Mouse (Mus musculus) erythroblast, adult 5-6 weeks (primary cell): Measurements from ENCODE around the gene Fam83g. TPM values are rescaled to one million over a fixed set of nuclear protein-coding genes. Genes with fewer than 3 reads are reported as not detected.
A peak's percentile ranks its signal among the peaks of the same experiment; 100 is the strongest.

Experiments used
- ATAC-seq: replicated peaks from 2 replicates; pipeline ENCODE4 v1.8.0; 2016; ENCODE audit warnings: moderate number of reproducible peaks, mild to moderate bottlenecking, moderate TSS enrichment, inconsistent platforms; ENCODE audit not compliant: poor library complexity, low FRiP score, severe bottlenecking
- total RNA-seq, 2 experiments: library from RNA; stranded (forward) in 1 of 2; stranded (reverse) in 1 of 2; fragments of 150-400 nt in 1 of 2; fragments of 200-764, 138-1000 nt in 1 of 2; gene quantifications; 2 replicates each; pipeline versions ENCODE4 v1.2.3 to v1.2.4; 2015 to 2017; ENCODE audit warnings: low replicate concordance in 2 of 2

The Fam83g gene
- total RNA-seq, 2 experiments from 2014 or later = 0.17 TPM; not detected in 1

DNA sequence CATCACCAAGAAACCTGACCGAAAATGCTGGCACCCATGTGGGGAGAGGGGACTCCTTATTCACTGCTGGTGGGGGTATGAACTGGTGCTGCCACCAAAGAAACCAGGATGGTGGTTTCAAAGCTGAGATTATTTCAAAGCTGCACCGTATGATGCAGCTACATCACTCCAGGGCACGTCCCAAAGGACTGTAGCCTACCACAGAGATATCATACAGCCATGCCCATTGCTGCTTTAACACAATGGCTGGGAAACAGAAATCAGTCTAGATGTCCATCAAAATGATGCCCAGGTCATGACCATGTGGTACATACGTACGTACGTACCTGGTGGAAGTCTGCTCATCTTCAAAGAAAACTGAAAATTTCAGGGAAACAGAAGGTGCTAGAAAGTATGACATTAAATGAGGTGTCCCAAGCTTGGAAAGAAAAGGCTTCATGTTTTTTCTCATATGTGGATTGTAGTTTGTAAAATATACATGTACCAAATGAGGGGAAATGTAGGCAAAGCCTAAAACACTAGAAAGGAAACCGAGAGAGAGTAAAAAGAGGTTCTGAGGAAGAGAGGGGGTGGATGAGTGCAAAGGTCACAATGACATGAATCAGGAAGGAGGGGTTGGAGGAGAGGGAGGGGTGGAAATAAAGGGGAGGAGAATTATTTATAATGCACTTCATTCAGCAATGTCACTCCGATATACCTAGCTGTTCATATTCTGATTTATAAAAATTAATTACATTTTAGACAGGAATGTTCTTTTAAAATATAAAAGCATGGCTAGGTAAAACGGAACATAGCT lies 33.2 kb upstream of the Fam83g start:
- no peak for ATAC-seq

DNA sequence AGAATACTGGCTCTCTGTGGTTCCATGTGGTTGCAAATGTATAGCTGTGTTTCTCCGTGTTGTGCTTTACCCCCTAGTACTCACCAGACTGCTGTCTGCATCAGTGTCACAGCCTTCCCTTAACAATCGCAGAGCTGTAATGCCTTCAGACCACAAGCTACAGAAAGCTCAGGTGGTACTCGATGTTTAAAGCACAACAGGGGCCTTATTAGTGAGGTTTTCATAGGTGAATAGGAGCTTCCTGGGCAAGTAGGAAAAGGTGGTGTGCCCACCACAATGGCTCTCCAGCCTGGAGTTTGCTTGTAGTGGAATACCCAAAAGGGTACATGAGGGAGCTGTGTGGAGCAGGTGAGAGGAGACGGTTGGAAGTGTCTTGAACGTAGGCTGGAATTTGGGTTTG lies 31.7 kb upstream of the Fam83g start:
- ATAC-seq = no peak

DNA sequence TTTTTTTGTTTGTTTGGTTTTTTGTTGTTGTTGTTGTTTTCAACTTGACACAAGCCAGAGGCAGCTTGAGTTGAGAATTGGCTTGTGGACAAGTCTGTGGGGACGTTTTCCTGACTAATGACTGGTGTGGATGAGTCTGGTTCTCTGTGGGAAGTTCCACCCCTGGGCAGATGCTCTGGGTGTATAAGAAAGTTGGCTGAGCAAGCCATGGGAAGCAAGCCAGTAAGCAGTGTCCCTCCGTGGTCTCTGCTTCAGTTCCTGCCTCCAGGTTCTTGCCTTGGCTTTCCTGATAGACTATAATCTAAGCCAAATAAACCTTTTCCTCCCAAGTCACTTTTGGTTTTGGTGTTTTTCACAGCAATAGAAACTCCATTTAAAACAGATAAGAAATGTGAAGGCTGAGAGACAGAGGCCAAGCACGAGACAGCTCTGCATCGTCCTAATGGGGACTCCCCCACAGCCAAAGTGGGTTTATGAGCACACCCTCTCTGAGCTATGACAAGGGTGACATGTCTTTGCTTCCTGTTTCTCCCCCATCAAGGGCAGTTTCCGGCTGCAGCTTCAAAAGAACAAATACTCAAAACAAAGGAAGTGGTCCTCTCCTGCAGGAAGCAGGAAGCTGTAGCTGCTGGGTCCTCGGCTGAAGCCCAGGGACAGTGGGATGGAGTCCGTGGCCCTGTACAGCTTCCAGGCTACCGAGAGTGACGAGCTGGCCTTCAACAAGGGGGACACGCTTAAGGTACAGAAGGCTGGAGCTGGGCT lies 31.0 kb upstream of the Fam83g start, which contains the start of gene Grap:
Grap (plus strand) TSS at position 580 of the 762 bp plus-strand sequence.
- ATAC-seq = no peak

DNA sequence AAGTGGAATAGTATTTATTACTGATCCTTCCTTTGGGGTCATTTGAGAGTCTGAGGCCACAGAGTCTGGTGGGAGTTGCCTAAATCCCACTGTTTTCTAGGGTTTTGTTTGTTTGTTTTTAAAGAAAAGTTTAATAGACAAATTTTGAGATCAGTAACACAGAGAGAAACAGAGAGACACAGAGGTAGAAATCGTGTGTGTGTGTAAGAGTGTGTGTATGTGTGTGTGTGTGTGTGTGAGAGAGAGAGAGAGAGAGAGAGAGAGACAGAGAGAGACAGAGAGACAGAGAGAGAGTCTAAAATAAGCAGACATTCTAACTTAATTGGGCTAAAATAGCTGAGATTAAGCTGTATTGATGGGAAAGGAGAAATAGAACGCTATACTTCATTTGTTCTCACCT lies 30.3 kb upstream of the Fam83g start:
- ATAC-seq = no peak

DNA sequence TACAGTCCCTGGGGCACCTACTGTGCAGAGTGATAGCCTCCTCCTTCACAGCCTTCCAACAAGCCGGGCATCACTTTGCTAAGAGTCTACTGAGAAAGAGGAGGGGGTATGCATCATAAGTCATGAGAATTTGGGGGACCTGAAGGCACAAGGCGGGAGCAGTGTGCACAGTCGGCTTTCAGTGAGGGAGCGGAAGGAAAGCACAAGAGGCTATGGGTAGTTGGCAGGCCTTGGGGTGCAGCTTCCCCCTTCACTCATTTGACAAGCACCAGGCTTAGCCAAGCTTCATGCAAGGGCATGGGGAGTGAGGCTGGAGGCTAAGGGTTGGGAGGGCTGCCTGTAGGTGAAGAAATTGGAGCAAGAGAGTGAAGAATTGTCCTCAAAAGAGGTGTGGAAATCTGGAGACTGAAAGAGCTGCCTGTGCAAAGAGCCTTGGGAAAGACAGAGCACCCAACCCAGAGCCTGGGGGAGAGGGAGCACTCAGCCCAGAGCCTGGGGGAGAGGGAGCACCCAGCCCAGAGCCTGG lies 29.0 kb upstream of the Fam83g start:
- ATAC-seq = no peak

DNA sequence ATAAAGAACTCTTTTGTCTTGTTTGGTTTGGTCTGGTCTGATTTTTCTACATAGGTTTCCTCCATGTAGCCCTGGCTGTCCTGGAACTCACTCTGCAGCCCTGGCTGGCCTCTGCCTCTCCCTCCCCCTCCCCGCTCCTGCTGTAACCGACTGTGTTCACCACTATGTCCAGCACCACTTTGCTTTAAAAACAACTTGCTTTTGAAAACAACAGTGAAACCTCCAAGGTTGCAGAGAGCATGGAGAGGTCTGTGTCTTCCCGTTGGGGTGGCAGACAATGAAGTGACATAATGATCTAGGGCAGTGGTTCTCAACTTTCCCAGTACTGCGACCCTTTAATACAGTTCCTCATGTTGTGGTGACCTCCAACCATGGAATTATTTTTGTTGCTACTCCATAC lies 28.2 kb upstream of the Fam83g start:
- ATAC-seq = no peak

DNA sequence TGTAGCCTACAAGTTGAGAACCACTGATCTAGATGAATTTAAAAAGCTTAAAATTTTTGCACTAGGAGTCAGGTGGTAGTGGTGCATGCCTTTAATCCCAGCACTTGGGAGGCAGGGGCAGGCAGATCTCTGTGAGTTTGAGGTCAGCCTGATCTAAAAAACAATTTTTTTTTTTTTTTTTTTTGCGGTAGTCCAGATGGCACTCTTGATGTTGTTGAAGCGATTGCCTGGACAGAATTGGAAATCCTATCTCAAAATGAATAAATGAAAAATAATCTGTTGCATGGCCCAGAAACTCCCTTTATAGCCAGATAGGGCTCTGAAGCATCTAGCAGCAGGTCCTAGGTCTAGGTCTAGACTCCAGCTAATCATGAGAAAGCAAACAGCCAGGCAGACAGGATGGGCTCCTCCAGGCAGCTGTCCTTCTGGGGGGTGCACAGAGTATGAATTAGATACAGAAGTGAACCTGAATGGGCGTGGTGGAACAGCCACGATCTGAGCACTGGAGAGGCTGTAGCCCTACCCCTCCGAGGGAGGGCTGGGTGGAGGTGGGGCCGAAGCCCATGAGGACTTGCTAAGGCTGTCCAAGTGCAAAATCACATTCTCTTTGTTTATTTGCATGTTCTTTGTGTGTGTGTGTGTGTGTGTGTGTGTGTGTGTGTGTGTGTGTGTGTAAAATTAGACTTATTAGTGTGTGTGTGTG lies 27.6 kb upstream of the Fam83g start:
- no peak for ATAC-seq

DNA sequence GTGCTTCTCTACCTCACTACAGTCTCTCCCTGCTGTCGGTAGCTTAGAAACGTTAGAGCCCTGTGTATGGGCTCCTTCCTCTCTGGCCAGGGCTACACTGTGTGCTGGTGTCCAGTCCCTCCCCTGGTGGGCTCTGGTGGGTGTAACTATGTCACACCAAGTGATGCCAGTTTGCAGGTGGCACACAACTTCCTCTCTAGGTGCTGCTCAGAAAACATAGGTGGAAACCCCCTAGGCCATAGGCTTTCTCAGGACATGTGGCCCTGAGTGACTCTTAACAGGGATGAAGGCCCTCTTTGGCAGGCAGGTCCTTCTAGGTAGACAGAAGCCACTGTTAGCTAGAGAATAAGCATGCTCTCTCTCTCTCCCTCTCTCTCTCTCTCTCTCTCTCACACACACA lies 26.5 kb upstream of the Fam83g start:
- no peak for ATAC-seq

DNA sequence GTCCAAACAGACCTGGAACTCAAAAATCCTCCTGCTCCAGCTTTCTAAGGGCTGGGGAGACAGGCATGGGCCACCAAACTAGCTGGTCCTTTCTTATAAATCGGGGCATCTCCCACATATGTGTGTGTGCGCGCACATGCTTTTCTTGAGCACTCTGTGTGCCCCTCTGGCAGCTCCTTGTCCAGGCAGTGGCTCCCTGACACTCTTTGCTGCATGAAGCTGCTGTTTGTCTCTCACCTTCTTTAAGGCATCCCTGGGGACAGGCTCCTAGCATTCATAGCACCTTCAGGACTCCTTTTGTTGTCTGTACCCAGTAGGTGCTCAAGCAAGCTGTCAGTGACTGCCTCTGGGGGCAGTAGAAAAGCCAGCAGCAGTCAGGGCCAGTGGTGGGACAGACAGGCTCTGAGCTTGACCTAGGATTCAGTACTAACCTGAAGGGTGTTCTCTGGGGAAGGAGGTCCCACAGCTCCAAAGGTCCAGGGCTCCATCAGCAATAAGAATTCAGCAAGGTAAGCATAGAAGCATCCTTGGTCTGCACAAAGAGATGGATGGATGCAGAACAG lies 25.4 kb upstream of the Fam83g start:
- no peak for ATAC-seq

DNA sequence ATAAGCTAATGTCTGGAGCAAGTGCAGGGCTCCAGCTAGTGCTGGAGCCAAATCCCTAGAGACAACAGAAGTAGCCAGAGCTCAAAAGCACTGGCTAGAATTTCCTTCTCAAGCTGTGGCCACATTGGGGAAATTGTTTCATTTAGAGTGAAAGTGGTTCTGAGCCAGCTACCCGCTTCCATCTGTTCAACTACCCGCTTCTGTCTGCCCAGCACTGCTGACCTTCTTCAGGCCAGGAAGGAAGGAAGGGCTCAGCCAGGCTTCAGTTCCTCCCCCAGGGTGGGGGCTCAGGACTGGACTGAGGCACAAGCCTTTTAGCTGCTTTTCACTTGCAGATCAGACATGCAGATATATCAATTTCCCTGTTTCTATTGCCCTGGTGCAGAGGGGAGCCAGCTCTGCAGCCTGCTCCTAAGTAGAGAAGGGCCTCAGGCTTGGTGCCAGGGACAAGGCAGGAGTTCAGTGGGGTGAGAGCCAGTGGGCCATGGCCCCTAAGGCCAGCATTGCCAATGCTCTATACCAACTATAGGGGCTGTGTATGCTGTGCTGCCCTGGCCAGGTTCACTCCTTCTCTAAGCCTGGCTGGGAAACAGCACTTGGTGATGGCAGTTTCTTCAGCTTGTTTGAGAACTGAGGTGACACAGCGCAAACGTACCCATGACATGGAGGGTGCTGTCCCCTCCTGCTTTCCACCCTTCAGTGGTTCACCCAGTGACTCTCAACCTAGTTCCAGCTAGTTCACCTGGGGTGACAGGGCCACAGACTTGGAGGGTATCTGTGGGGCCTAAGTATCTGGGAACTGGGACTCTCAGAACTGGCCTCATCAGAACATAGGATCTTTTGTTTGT lies 24.7 kb upstream of the Fam83g start:
- no peak for ATAC-seq

DNA sequence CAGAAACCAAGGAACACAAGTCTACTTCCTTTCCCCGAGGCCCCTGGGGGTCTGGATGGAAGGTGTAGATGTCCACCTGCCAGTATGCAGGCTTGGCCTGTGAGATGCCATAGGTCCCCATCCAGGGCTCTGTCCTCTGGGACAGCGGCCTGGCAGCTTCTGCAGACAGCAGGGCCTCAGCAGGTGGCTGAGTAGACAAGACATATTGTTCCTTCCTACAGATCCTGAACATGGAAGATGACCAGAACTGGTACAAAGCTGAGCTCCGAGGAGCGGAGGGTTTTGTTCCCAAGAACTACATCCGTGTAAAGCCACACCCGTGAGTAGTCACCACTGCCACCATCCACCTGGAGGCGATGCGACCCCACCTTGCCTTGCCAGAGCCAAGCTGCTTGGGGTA lies 23.9 kb upstream of the Fam83g start:
- ATAC-seq = no peak

DNA sequence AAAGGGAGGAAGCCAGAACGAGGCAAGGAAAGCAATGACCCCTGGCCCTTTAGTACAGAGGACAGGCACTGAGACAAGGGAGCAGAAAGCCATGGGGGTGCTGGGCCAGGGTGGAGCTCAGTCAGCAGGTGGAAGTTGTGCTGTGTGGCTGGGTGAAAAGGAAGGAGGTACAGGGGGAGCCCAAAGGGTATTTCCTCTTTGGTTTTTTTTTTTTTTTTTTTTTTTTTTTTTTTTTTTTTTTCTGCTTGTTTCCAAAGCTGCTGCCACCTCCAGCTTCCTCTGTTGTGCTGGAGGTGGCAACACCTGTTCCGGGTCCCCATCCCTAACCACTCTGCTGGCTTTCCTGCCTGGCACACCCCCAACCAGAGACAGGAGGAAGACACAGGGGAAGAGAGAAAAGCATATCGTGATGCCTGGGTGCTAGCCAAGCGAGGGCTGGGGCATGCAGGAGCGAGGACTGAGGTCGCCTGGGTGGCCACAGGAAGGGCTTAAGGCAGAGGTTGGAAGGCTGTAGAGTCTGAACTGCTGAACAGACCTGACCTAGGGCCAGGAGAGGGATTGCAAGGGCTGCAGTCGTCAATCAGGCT lies 23.0 kb upstream of the Fam83g start:
- ATAC-seq = no peak

DNA sequence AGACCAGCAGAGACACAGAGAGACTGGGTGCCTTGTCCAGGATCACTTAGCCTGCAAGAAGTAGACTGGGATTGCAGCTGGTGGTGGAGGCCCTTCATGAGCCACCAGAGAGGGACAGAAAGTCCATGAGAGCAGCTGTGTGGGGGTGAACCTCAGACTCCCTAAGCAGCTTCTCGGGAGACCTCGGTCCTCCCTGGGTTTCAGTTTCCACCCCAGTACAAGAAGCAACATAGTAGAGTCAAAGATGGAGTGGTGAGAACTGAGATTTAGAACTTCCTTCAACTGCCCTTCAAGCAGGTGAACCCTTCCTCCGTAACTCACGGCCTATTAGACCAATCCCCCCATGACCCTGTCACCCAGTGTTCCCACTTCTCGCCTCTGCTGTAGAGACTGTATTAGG lies 21.7 kb upstream of the Fam83g start:
- ATAC-seq = no peak

DNA sequence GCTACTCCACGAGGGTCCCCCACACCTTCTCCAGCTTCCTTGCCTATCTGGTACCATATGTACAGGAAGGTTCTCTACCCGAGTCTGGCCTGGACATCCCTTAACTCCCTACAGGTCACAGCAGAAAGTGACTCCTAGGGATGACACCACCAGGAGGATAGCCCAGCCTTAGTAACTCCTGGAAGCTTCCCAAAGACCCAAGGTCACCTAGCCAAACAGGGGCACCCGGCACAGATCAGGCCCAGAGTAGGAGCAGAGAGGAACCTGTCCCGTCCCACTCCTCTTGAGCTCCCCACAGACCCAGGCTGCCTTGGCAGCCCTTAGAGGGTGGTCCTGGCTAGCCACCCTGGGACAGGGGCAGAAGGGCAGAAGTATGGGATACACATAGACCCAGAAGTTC lies 18.5 kb upstream of the Fam83g start:
- no peak for ATAC-seq

DNA sequence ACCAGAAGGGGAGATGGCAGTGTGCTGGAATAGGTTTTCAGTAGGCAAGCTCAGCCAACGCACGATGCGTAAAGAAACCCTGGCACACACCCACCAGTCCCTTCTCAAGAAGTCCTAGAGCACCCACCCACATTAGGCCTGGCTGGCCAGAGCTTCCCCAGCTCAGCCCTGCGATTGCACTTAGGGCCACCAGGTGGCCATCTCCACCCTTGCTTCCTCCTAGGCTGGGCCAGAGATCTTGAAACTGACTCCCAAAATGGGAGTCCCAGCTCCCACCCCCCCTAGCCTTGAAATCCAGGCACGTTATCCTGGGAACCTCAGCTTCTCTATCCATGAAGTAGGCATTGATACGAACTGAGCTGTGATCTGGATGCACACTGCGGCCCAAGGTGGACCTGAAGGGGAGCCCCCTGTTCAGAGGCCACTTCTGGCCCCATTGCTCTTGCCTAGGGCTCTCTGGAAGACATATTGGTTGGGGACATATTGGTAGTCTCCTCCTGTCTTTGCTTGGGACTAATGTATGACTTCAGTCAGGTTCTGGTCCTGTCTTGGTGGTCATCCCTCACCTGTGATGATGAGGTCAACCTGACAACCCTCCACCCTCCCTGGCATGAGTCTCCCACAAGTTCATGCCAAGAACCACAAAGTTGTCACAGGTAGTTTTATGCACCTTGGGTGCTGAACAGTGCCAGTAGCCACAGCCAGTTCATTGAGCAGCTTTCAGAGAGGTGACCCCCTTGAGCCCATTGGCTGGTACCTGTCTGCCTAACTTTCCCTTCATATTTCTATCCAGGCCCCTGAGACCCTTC lies 17.7 kb upstream of the Fam83g start:
- peak; percentile 42; the same call in 1 of the 2 replicates for ATAC-seq

DNA sequence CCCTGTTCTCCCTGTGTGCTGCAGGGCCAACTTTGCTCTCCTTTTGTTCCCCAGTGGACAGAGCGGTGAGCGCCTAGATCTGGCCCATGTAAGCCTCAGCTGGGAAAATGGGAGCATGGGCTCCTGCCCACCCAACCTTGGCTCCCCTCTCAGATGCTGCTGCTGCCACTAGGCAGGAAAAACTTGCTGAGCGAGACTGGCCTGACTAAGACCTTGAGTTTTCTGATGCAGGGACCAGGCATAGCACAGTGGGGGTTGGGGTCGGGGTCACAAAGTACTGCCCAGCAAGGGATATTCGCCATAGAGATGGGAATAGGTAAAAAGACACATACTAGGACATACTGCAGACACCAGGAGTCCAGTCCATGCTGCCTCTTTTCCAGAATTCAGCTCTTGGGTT lies 16.6 kb upstream of the Fam83g start:
- ATAC-seq = no peak

DNA sequence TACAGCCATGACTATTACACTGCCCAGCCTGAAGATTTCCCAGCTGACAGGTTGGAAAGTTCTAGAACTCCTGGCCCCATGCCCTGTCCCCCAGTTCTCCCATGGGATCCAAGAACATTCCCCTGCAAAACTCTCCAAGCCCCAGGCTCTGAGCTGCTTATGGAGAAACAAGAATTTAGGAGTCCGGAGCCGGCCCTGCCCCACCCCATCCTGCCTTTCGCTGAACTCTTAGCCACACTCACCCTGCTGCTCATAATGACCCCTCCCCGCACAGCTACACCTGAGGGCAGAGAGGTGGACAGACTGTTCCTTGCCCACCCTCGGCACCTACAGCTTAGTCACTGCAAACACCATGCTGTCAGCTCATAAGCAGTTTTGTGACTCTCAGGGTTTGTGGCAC lies 16.1 kb upstream of the Fam83g start:
- no peak for ATAC-seq
